Mouse (Mus musculus) spleen, adult 2 months (tissue): Measurements from ENCODE around the gene Psmg4.

Source experiments
- CTCF ChIP-seq: fragments of 200-500 bp; IDR thresholded peaks from 2 replicates; pipeline ENCODE4 v1.5.1; 2011; ENCODE audit warnings: mild to moderate bottlenecking, inconsistent platforms; ENCODE audit not compliant: insufficient read depth, insufficient read length, insufficient replicate concordance; ENCODE audit errors: extremely low read depth
- POLR2A ChIP-seq: fragments of 200-500 bp; IDR thresholded peaks from 2 replicates; pipeline ENCODE4 v1.6.1; 2011; ENCODE audit warnings: low read depth, low read length, inconsistent platforms

GRCm38 (mm10) chr13:34131708-34132060, 31.1 kb upstream of the Psmg4 start:
- TF ChIP-seq POLR2A (no peak), CTCF (no peak)
